Mouse (Mus musculus) liver, postnatal 0 days (tissue): ENCODE measurements around the gene Hyal1.

Experiments
- CTCF ChIP-seq: sonication (generic); IDR thresholded peaks from 2 replicates; pipeline ENCODE4 v1.5.1; 2016; ENCODE audit warnings: antibody characterized with exemption, low read depth
- EP300 ChIP-seq: IDR thresholded peaks from 2 replicates; pipeline ENCODE4 v1.6.1; 2016; ENCODE audit warnings: antibody characterized with exemption, low read depth, mild to moderate bottlenecking

- TF ChIP-seq CTCF (no peak), EP300 (no peak)
These were observed 6.7 kb upstream of the Hyal1 start for GRCm38 (mm10) chr9:107570016-107570415.
